Mouse (Mus musculus) kidney, postnatal 14 days (tissue): ENCODE measurements around the gene Ngp.

Source experiments
- DNase-seq: peaks from one replicate; pipeline ENCODE4 v3.0.0; 2022; ENCODE audit warnings: mixed read lengths

The Ngp gene

GRCm38 (mm10) chr9:110440049-110440448 lies 20.5 kb downstream of the Ngp start:
- no peak for DNase-seq

- DNase-seq = no peak
Measured at GRCm38 (mm10) chr9:110440559-110440958, 21.0 kb downstream of the Ngp start.

- DNase-seq = no peak
Measured at GRCm38 (mm10) chr9:110448356-110448755, 28.8 kb downstream of the Ngp start.

- DNase-seq = peak; percentile 81
Measured at GRCm38 (mm10) chr9:110448857-110449617, 29.5 kb downstream of the Ngp start.

GRCm38 (mm10) chr9:110452523-110452922 lies 33.0 kb downstream of the Ngp start:
- no peak for DNase-seq

- DNase-seq = no peak
Measured at GRCm38 (mm10) chr9:110457926-110458325, 38.4 kb downstream of the Ngp start.

- peak; percentile 23 for DNase-seq
Measured at GRCm38 (mm10) chr9:110459145-110459727, 39.7 kb downstream of the Ngp start.

GRCm38 (mm10) chr9:110460884-110461815 lies 41.6 kb downstream of the Ngp start:
- DNase-seq = no peak

GRCm38 (mm10) chr9:110462321-110462720 lies 42.8 kb downstream of the Ngp start:
- no peak for DNase-seq

GRCm38 (mm10) chr9:110463983-110464591 lies 44.5 kb downstream of the Ngp start:
- DNase-seq = no peak

- peak; percentile 16 for DNase-seq
Measured at GRCm38 (mm10) chr9:110465336-110465735, 45.8 kb downstream of the Ngp start.

GRCm38 (mm10) chr9:110466179-110466578 lies 46.6 kb downstream of the Ngp start:
- DNase-seq = no peak
